Mouse (Mus musculus): ENCODE data around the gene Prss21. TPM values are rescaled to one million over a fixed set of nuclear protein-coding genes. Genes with fewer than 3 reads are reported as not detected.

The Prss21 gene
- not detected in 2 replicates for polyA plus RNA-seq (2012; rRNA removed)

- DNase-seq (ENCODE audit: low read depth, low spot score): no peak
- WGBS: 89% methylated on average over 15 of the region's 15 CpGs
These were observed at the start of gene Prss21 for GRCm38 (mm10) chr17:23867756-23868155. Prss21 (plus strand) TSS chr17:23868056.

- DNase-seq (ENCODE audit: low read depth, low spot score): no peak
- 97% methylated on average over 8 of the region's 8 CpGs for WGBS
These were observed 49.3 kb upstream of the Prss21 start for GRCm38 (mm10) chr17:23818579-23818978.

DNA sequence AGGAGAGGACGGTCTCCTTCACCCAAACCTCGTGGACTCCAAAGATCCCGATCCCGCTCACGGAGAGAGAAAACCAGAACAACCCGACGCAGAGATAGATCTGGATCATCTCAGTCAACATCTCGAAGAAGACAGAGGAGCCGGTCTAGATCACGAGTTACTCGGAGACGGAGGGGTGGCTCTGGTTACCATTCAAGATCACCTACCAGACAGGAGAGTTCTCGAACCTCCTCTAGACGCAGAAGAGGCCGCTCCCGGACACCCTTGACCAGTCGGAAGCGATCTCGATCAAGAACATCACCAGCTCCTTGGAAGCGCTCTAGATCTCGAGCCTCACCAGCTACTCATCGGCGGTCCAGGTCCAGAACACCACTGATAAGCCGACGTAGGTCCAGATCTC lies 48.6 kb upstream of the Prss21 start:
- DNase-seq (ENCODE audit: low read depth, low spot score): no peak
- WGBS: 98% methylated on average over 25 of the region's 25 CpGs

DNA sequence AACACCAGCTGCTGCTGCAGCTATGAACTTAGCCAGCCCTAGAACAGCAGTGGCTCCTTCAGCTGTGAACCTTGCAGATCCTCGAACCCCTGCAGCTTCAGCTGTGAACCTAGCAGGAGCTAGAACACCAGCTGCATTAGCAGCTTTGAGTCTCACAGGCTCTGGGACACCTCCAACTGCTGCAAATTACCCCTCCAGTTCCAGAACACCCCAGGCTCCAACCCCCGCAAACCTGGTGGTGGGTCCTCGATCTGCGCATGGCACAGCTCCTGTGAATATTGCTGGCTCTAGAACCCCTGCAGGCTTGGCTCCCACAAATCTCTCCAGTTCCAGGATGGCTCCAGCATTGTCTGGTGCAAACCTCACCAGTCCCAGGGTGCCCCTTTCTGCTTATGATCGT lies 47.1 kb upstream of the Prss21 start:
- 97% methylated on average over 5 of the region's 5 CpGs for WGBS
- no peak for DNase-seq (ENCODE audit: low read depth, low spot score)

GRCm38 (mm10) chr17:23822094-23822493 lies 45.8 kb upstream of the Prss21 start:
- 67% methylated on average over 6 of the region's 6 CpGs for WGBS

DNA sequence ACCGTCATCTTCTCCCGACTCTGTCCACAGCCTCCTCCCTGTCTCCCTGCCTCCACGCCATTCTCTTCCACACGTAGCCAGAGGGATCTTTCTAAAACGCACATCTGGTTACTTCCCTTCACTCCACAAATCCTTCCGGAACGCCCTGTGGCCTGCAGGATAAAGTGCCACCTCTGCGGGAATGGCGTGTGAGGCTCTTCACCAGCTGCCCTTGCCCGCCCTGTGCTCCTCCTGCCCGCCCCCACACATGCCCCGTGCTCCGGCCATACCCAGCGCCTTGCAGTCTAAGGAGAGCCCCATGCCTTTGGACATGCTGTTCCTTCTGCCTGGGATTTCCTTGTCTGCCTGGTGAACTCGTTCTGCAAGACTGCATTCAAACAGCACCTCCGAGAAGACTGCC lies 44.8 kb upstream of the Prss21 start:
- 79% methylated on average over 16 of the region's 16 CpGs for WGBS
- DNase-seq (ENCODE audit: low read depth, low spot score): no peak

More at GRCm38 (mm10) chr17:23822094-23822493, 45.8 kb upstream of the Prss21 start:
- no peak for DNase-seq (ENCODE audit: low read depth, low spot score)

DNA sequence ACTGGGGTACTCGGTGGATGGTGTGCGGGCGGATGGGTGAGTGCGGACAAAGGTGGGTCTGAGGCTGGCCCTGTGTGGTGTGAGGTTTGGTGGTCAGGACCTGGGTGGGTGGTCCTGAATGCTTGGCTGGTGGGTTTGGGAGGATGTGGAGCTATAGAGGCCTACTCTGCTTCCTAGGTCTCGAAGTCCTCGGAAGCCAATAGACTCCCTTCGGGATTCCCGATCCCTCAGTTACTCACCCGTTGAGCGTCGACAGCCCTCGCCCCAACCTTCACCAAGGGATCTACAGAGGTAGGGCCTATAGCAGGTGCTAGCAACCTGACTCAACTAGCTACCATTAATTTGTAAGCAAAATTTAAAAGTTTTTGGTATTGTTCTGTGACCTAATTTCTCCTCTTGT lies 44.2 kb upstream of the Prss21 start:
- no peak for DNase-seq (ENCODE audit: low read depth, low spot score)
- WGBS: 87% methylated on average over 12 of the region's 12 CpGs

- WGBS: 76% methylated on average over 4 of the region's 4 CpGs
- no peak for DNase-seq (ENCODE audit: low read depth, low spot score)
These were observed 42.3 kb upstream of the Prss21 start for GRCm38 (mm10) chr17:23825591-23825990.

DNA sequence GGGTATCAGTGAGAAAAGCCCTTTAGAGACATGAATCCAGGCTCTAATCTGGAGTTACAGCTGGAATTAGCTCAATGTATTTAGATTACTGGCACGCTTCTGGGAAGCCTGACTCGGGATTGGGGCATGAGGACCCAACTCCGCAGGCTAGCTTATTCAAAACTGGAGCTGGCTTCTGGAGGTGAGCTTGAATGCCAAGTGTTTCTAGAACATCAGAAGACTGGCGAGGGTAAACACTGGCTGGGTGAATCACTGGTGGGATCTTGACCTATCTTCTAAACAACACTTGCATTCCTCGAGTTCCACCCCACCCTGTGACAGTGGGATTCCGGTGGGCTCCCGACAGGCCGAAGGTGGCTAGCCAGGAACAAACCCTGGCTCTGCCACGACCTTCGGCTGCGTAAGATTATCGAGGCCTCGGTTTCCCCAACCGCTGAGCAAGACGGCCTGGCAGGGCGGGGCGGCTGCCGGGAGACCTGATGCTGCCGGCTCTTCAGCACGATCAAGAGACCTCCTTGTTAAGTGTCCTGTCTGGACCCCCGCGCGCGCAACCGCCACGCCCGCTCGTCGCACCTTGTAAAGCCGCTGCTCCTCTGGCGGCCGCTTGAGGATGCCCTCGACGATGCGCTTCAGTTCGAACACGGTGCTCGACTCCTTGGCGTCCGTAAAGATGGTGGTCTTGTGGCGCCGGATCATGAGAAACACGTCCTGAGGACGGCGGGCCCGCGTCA lies 39.4 kb upstream of the Prss21 start:
- no peak for DNase-seq (ENCODE audit: low read depth, low spot score)
- WGBS: 1% methylated on average over 43 of the region's 47 CpGs

- WGBS: under 1% methylated on average over 31 of the region's 42 CpGs
- DNase-seq (ENCODE audit: low read depth, low spot score): no peak
These were observed 38.7 kb upstream of the Prss21 start, which contains the start of gene Elob for GRCm38 (mm10) chr17:23829064-23829619. Elob (minus strand) TSS chr17:23829136.

DNA sequence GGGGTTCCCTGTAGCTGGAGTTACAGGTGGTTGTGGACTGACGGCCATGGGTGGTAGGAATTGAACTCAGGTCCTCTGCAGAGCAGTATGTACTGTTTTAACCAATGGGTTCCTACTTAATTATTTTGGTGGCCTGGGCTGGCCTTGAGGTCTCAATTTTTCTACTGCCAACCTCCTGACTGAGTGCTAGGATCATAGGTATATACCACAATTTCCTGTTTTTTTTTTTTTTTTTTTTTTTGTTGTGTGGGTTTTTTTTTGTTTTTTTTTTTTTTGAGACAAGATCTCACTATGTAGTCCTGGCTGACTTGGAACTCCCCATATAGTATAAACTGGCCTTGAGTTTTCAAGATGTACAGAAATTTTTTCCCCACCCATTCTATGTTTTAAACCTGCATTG lies 36.7 kb upstream of the Prss21 start:
- no peak for DNase-seq (ENCODE audit: low read depth, low spot score)
- 100% methylated on average over 1 of the region's 1 CpGs for WGBS

GRCm38 (mm10) chr17:23836006-23836575 lies 31.8 kb upstream of the Prss21 start, which contains the start of gene Prss33:
Prss33 (minus strand) TSS chr17:23836056.
- DNase-seq (ENCODE audit: low read depth, low spot score): no peak
- 71% methylated on average over 8 of the region's 8 CpGs for WGBS

DNA sequence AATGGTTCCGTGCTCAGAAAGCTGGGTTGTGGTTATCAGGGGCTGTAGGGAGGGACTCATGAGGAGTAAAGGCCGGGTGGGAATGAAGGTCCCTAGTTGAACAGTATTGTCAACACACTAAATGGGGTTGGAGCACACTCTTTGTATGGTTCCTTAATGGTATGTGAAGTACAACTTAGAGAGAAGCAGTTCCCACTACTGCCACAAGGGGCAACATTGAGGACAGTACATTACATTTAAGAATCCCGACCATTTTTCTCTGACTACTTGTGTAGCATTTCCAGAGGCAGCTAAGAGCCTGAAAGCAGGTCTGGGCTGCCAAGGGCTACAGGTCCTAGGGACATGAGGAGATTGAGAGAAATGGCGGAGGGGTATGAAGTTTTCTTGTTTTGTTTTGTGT lies 26.7 kb upstream of the Prss21 start:
- WGBS: 36% methylated on average over 4 of the region's 4 CpGs
- DNase-seq (ENCODE audit: low read depth, low spot score): no peak

DNA sequence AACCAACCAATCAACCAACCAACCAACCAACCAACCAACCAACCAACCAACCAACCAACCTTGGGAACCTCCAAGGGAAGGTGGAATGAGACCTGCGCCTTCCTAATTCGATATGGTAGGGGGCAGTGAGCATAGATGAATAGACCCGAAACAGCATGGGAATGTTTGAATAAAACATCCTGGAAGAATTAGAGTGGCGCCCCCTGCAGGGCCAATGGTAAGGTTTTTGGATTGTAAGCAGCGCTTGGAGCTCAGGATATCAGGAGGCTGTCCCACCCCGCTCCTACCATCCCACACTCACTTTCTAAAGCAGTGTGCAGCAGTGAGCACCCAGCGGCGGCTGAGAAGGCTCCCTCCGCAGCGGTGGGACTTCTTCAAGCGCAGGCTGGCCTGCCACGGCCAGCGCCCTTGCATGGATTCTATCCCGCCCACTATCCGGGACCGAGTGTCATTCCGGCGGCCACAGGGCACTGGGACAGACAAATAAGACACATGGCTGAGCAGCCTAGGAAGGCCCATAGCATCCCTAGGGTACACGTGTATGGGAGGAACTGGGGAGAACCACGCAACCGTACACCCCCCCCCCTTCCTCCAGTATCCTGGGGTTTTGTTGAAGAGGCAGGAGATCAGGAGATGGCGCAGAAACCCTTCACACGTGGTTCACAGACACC lies 24.6 kb upstream of the Prss21 start:
- DNase-seq (ENCODE audit: low read depth, low spot score): no peak
- WGBS: 76% methylated on average over 23 of the region's 23 CpGs

GRCm38 (mm10) chr17:23843812-23844273 lies 24.0 kb upstream of the Prss21 start, which contains the start of the genes Prss32 and Prss41:
Prss32 (plus strand) TSS chr17:23843855.
Prss41 (minus strand) TSS chr17:23844172.
- 33% methylated on average over 19 of the region's 19 CpGs for WGBS
- no peak for DNase-seq (ENCODE audit: low read depth, low spot score)

DNA sequence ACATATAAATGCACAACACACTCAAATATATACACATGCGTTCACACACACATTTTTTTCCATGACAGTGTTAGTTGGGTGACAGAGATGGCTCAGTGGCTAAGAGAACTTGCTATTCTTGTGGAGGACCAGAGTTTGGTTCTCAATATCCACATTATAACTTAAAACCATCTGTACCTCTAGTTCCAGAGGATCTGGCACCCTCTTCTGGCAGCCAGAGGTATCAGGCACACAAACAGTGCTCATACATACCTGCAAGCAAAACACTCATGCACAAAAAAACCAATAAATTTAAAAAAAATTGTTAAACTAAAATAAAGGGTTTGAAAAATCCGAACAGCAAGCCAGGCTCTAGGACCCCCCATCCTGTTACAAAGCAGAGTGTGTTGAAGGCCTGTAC lies 17.8 kb upstream of the Prss21 start:
- 80% methylated on average over 2 of the region's 2 CpGs for WGBS
- no peak for DNase-seq (ENCODE audit: low read depth, low spot score)

DNA sequence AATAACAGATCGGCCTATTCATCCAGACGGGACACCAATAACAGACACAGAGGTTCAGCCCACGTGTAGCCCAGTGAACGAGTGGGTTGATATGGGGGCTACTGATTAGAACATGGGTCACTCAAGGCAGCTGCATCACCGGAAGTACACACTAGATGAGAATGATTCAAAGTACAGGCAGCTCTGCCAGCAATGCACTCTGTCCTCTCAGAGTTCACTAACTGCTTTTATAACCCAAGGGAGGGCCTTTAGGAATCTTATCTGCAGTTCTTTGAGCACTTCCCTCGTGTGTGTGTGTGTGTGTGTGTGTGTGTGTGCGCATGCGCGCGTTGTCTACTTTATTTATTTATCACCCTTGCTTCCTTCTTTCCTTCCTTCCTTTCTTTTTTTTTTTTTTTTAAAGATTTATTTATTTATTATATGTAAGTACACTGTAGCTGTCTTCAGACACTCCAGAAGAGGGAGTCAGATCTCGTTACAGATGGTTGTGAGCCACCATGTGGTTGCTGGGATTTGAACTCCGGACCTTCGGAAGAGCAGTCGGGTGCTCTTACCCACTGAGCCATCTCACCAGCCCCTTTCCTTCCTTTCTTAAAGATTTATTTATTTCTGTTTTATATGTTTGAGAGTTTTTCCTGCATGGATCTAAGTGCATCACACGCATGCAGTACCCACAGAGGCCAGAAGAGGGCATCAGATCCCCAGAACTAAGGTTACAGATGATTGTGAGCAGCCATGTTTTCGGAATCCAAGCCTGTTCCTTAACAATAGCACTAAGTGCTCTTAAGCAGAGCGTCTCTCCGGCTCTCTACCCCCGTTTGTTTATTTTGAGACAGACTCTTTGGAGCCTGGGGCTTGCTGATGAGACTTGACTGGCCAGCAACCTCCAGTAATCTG lies 16.8 kb upstream of the Prss21 start:
- WGBS: 21% methylated on average over 18 of the region's 19 CpGs
- no peak for DNase-seq (ENCODE audit: low read depth, low spot score)

GRCm38 (mm10) chr17:23853292-23853691 lies 14.6 kb upstream of the Prss21 start:
- WGBS: 19% methylated on average over 5 of the region's 5 CpGs
- DNase-seq (ENCODE audit: low read depth, low spot score): no peak

- 51% methylated on average over 10 of the region's 10 CpGs for WGBS
- no peak for DNase-seq (ENCODE audit: low read depth, low spot score)
These were observed 13.6 kb upstream of the Prss21 start for GRCm38 (mm10) chr17:23854229-23854765.

Measured in large intestine, adult 2 months (tissue).